Mouse (Mus musculus): ENCODE measurements around the gene Cic. TPM values are rescaled to one million over a fixed set of nuclear protein-coding genes. Genes with fewer than 3 reads are reported as not detected.
A peak's percentile ranks its signal among the peaks of the same experiment; 100 is the strongest.
"Not testable (repeated sequence)": the region's sequence is repeated elsewhere in the genome, so short reads cannot be mapped to it uniquely, and the experiment has no call there.

Gene Cic
- polyA plus RNA-seq, 1 experiment = 251 TPM

DNA sequence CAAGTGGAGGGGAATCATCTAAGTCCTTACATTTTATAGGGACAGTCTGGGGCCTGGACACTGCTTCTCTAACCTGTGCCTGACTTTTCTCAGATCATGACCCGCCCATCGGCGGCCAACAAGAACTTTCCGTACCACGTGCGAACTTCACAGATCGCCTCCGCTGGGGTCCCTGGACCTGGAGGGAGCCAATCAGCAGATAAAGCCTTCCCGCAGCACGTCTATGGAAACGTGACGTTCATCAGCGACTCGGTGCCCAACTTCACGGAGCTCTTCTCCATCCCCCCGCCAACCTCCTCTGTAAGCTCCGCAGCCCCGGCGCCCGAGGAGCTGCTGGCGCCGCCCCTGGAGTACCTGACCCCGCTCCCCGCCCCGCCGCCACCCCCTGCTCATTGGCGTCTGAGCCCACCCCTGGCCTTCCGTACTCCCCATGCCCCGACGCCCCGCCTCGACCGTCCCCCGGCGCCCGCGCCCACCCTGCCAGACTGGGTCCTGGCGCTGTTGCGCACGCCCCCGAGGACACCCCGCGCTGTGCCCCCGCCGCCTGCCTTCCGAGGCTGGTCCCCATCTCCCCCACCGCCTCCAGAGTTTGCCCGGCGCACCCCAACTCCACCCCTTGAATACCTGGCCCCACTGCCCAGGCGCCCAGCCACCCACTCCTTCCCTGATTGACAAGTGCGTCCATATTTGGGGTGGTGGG, 47.3 kb downstream of the Cic start:
- H3K27ac ChIP-seq (ENCODE audit: insufficient read depth, low read depth, low read length) = no peak overlapping the region
- peak overlapping the region; percentile 48; the same call in 1 of the 2 replicates for H3K4me3 ChIP-seq (ENCODE audit: insufficient read depth, low read length)
- TF ChIP-seq CTCF (IDR thresholded peaks at IDR 0.05; ENCODE audit: low read depth, low read length) (no peak), POLR2A (IDR thresholded peaks at IDR 0.05; ENCODE audit: borderline replicate concordance, low read depth, low read length) (no peak)
- H3K4me1 ChIP-seq (ENCODE audit: control insufficient read depth, insufficient read depth, low read length) = peaks cover 11% of the 10 kb centered on the region

DNA sequence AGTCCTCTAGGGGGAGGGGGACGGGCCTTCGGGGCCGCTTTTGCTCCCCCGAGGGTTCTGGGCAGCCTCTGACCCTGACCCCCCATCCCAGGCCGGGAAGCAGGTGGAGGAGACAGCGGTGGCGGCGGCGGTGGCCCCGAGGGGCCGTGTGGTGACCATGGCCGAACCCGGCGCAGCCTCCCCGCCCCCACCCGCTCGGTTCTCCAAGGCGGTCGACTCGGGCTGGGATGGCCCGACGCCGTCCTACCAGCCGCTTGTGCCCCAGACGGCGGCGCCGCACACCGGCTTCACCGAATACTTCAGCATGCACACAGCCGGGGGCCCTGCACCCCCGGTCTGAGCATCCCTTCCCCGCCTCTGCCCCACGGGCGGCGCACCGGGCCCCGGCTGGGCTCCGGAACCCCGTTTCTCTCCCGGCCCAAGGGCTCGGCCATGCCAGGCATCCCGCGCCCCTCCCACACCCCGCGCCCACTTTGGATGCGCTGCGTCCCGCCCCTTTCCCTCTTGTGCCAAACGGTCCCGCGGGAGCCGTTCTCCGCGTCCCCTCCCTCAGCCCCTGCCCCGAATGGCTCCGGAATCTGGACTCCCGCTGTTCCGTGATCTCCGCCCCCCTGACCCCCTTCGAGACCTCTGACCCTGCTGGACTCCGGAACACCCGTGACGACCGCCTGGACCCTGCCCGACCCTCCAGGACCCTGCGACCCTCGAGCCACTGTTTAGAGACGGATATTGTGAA, 48.0 kb downstream of the Cic start:
- TF ChIP-seq POLR2A (IDR thresholded peaks at IDR 0.05; ENCODE audit: borderline replicate concordance, low read depth, low read length) (no peak), CTCF (IDR thresholded peaks at IDR 0.05; ENCODE audit: low read depth, low read length) (no peak)
- Histone ChIP-seq H3K27ac (ENCODE audit: insufficient read depth, low read depth, low read length) (no peak overlapping the region), H3K4me3 (ENCODE audit: insufficient read depth, low read length) (peak overlapping the region; percentile 48), H3K4me1 (ENCODE audit: control insufficient read depth, insufficient read depth, low read length) (peaks cover 11% of the 10 kb centered on the region)

DNA sequence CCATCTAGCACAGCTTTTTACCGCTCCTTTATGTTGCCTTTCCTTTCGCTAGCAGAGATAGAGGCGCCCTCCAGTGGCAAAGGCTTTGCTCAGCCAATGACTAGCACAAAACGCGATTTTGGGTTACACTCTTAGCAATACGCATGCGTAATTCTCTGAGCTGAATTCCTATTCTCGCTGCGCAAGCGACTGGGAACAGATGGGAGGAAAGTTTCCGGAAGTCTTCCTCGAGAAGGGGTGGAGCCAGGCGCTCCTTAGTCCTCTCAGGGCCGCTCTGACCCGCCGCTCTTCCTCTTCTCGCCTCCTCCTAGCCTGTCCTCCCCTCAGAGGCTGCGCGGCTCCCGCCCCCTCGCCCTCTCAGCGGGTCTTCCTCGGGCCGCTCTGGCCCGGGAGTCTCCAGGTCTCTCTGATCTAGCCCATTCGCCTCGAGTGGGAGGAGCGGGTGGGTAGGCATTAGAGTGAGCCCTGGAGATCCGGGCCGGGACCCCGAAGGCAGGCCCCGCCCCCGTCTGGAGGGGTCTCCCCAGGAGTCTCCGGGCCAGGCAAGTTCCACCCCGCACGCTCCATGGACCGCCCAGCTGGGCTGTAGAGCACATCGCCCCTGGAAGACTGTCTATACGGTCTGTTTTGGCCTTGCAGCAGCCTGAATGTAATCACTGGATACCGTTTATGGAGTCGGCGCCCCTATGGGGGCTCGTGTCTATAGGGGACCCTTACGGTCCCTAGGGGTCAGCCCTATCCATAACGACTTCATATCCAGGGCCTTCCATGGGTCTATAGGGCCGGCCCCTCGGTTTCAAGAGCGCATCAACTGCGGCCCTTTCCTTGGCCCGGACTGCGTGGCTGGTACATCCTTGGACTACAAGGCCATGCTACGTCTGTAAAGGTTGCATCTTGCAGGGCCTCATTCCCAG, 49.3 kb downstream of the Cic start, which contains the start of gene Megf8:
Gene Megf8 (plus strand): TSS at position 633 of the 914 bp plus-strand sequence.
- peaks cover 11% of the 10 kb centered on the region for H3K4me1 ChIP-seq (ENCODE audit: control insufficient read depth, insufficient read depth, low read length)
- peak within 1 kb of the TSS; percentile 77 for H3K4me3 ChIP-seq (ENCODE audit: insufficient read depth, low read length)
- H3K27ac ChIP-seq (ENCODE audit: insufficient read depth, low read depth, low read length) = peak within 1 kb of the TSS; percentile 50
- TF ChIP-seq POLR2A (IDR thresholded peaks at IDR 0.05; ENCODE audit: borderline replicate concordance, low read depth, low read length) (no peak), CTCF (IDR thresholded peaks at IDR 0.05; ENCODE audit: low read depth, low read length) (peak; percentile 49; the same call in 1 of the 2 replicates)

DNA sequence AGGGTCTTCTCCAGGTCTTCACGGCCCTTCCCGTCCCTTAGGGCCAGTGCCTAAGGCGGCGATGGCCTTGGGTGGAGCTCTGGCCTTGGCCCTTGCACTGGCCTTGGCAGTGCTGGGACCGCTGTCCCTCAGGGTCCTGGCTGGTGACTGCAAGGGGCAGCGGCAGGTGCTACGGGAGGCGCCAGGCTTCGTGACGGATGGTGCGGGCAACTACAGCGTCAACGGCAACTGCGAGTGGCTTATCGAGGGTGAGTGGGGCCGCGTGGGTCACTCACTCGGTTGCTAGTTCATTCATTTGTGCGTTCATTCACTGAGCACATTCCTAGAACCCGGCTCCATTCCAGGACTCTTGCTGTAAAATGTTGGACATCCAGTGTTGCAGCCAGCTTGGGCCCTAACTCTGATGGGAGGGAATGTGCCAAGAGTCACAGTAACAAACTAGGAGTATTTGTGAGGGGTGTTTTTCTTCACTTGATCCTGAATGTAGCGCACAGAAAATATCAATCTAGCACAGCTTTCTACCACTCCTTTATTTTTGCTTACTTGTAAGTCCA, 50.0 kb downstream of the Cic start:
- TF ChIP-seq CTCF (IDR thresholded peaks at IDR 0.05; ENCODE audit: low read depth, low read length) = no peak
- TF ChIP-seq POLR2A (IDR thresholded peaks at IDR 0.05; ENCODE audit: borderline replicate concordance, low read depth, low read length) = no peak
- no peak overlapping the region for H3K27ac ChIP-seq (ENCODE audit: insufficient read depth, low read depth, low read length)
- H3K4me1 ChIP-seq (ENCODE audit: control insufficient read depth, insufficient read depth, low read length) = peaks cover 11% of the 10 kb centered on the region
- H3K4me3 ChIP-seq (ENCODE audit: insufficient read depth, low read length) = peak overlapping the region; percentile 77

DNA sequence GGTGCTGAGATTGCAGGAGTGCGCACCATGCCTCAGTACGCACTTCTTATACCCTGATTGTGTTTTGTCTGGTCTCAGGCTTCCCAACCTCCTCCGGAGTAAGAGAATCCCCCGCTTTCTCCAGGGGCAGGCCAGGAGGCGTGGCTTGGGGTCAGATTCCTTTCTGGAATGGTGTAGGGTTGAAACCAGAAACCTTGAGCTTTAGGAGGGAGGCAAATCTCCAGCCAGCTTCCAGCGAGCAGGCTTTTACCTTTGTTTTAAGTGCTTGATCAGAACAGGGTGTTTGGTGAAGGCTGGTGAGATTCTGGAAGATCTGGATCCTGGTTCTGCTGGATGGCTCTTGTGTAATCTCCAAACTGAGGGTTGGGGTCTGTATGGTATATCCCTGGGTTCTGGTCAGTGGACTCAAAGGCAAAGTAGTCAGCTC, 54.6 kb downstream of the Cic start:
- Histone ChIP-seq H3K4me1 (ENCODE audit: control insufficient read depth, insufficient read depth, low read length) (peaks cover 15% of the 10 kb centered on the region), H3K4me3 (ENCODE audit: insufficient read depth, low read length) (no peak overlapping the region), H3K27ac (ENCODE audit: insufficient read depth, low read depth, low read length) (no peak overlapping the region)
- TF ChIP-seq CTCF (IDR thresholded peaks at IDR 0.05; ENCODE audit: low read depth, low read length) (no peak), POLR2A (IDR thresholded peaks at IDR 0.05; ENCODE audit: borderline replicate concordance, low read depth, low read length) (no peak)

DNA sequence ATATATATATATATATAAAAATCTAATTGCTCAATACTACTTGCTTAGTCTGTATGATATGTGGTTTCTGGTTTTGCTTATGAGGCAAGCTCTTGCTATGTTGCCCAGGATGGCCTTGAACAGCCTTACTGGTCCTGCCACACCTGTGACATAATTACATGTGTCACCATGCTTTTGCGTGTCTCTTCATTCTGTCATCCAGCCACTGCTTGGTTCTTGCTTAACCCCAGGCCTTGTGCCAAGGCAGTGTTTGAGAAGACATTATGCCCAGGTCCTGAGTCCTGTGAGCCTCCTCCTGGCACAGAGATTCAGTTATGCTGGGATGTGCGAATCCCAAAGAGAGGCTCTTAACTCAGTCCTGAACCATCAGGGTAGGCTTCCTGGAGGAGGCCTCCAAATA, 55.7 kb downstream of the Cic start:
- no peak overlapping the region for H3K4me3 ChIP-seq (ENCODE audit: insufficient read depth, low read length)
- TF ChIP-seq POLR2A (IDR thresholded peaks at IDR 0.05; ENCODE audit: borderline replicate concordance, low read depth, low read length) (no peak), CTCF (IDR thresholded peaks at IDR 0.05; ENCODE audit: low read depth, low read length) (no peak)

DNA sequence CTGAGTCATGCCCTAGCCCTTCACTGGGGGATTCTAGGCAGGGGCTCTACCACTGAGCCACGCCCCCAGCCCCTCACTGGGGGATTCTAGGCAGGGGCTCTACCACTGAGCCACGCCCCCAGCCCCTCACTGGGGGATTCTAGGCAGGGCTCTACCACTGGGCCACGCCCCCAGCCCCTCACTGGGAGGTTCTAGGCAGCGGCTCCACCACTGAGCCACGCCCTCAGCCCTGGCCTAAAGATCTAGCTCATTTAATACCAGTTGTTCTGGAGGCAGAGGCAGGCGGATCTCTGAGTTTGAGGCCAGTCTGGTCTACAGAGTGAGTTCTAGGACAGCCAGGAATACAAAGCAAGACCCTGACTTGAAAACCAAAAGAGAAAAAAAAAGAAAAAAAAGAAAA, 57.9 kb downstream of the Cic start:
- not testable (repeated sequence) for H3K4me1 ChIP-seq (ENCODE audit: control insufficient read depth, insufficient read depth, low read length); H3K27ac ChIP-seq (ENCODE audit: insufficient read depth, low read depth, low read length); H3K4me3 ChIP-seq (ENCODE audit: insufficient read depth, low read length)

More for the DNA sequence above, 55.7 kb downstream of the Cic start:
- Histone ChIP-seq H3K4me1 (ENCODE audit: control insufficient read depth, insufficient read depth, low read length) (peaks cover 10% of the 10 kb centered on the region), H3K27ac (ENCODE audit: insufficient read depth, low read depth, low read length) (no peak overlapping the region)

DNA sequence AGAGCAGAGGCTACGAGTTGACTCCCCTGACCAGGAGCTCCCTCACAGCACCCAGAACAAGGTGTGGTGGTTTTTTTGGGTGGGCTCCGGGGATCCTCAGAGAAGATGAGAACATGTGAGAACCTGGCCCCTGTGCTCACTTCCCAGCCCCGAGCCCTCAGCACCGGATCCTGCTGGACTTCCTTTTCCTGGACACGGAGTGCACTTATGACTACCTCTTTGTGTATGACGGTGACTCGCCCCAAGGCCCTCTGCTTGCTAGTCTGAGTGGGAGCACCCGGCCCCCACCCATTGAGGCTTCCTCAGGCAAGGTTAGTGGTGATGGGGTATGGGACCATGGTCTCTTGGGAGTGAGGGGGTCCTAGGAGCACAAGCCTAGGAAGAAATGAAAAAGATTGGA, 58.7 kb downstream of the Cic start:
- Histone ChIP-seq H3K4me1 (ENCODE audit: control insufficient read depth, insufficient read depth, low read length) (peaks cover 10% of the 10 kb centered on the region), H3K4me3 (ENCODE audit: insufficient read depth, low read length) (no peak overlapping the region), H3K27ac (ENCODE audit: insufficient read depth, low read depth, low read length) (no peak overlapping the region)
- no peak for TF ChIP-seq POLR2A (IDR thresholded peaks at IDR 0.05; ENCODE audit: borderline replicate concordance, low read depth, low read length)
- no peak for TF ChIP-seq CTCF (IDR thresholded peaks at IDR 0.05; ENCODE audit: low read depth, low read length)

DNA sequence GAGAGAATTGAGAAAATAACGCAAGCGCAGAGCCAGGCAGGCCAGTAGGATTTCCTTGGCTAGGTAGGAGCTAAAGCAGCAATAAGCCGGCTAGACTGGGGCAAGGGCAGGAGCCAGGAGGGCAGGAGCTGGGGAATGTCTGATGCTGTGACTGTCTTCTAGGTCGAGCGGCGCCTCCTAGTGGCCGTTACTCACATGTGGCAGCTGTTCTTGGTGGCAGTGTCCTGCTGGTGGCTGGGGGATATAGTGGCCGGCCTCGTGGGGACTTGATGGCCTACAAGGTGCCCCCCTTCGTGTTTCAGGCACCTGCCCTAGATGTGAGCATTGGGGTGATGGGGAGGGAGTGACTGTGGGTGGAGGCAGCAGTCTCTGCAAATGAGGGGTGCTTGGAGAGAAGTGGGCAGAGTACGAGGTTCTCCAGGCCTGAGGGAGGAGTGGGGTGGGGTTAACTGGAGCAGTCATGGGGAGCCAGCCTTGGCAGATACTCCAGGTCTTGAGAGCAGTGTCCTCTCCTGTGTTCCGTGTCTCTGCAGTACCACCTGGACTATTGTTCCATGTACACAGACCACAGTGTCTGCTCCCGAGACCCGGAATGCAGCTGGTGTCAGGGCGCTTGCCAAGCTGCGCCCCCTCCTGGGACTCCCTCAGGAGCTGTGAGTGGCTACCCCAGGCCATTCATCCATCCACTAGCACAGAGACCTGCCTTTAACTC, 66.2 kb downstream of the Cic start:
- no peak overlapping the region for H3K4me3 ChIP-seq (ENCODE audit: insufficient read depth, low read length)
- no peak overlapping the region for H3K27ac ChIP-seq (ENCODE audit: insufficient read depth, low read depth, low read length)
- H3K4me1 ChIP-seq (ENCODE audit: control insufficient read depth, insufficient read depth, low read length) = no peaks in the 10 kb centered on the region
- TF ChIP-seq CTCF (IDR thresholded peaks at IDR 0.05; ENCODE audit: low read depth, low read length) = peak; percentile 62
- no peak for TF ChIP-seq POLR2A (IDR thresholded peaks at IDR 0.05; ENCODE audit: borderline replicate concordance, low read depth, low read length)

All from bone marrow macrophage, adult 2 months (primary cell).